Mouse (Mus musculus) limb, embryonic 12.5 days (tissue): ENCODE measurements around the gene Mea1. TPM values are rescaled to one million over a fixed set of nuclear protein-coding genes. Genes with fewer than 3 reads are reported as not detected.

ENCODE experiments used
- ATAC-seq: fragments of 200-750 bp; cut with Nextera tagmentation; 2 replicates; pipeline ENCODE4 v1.8.0; 2017; ENCODE audit warnings: low read depth, moderate TSS enrichment; ENCODE audit not compliant: insufficient number of reproducible peaks, insufficient read depth, low FRiP score, low TSS enrichment
- H3K27ac ChIP-seq: fragments of 300-500 bp; sonication (generic); 2 replicates; pipeline ENCODE4 v1.5.1; 2016; ENCODE audit warnings: mild to moderate bottlenecking, moderate library complexity
- H3K27me3 ChIP-seq: fragments of 300-500 bp; sonication (generic); 2 replicates; pipeline ENCODE4 v1.6.1; 2016; ENCODE audit warnings: mild to moderate bottlenecking, moderate library complexity
- H3K36me3 ChIP-seq: fragments of 300-500 bp; sonication (generic); 2 replicates; pipeline ENCODE4 v1.6.1; 2016; ENCODE audit warnings: mild to moderate bottlenecking, moderate library complexity
- H3K4me1 ChIP-seq: fragments of 300-500 bp; sonication (generic); replicated peaks from 2 replicates; pipeline ENCODE4 v1.6.1; 2016
- H3K4me2 ChIP-seq: fragments of 300-500 bp; sonication (generic); 2 replicates; pipeline ENCODE4 v1.6.1; 2016; ENCODE audit warnings: mild to moderate bottlenecking, moderate library complexity
- H3K4me3 ChIP-seq: fragments of 300-500 bp; sonication (generic); replicated peaks from 2 replicates; pipeline ENCODE4 v1.5.1; 2016; ENCODE audit warnings: mild to moderate bottlenecking
- H3K9ac ChIP-seq: fragments of 300-500 bp; sonication (generic); replicated peaks from 2 replicates; pipeline ENCODE4 v1.6.1; 2016; ENCODE audit warnings: mild to moderate bottlenecking, moderate library complexity
- H3K9me3 ChIP-seq: fragments of 300-500 bp; sonication (generic); 2 replicates; pipeline ENCODE4 v1.6.1; 2016; ENCODE audit warnings: mild to moderate bottlenecking, moderate library complexity
- WGBS: fragments of 180-500 bp; shearing (Covaris S2); methylation state at CpG from one replicate; pipeline ENCODE4 v1.1.7; 2016; 5-methylcytosine and 5-hydroxymethylcytosine counted together
- polyA plus RNA-seq: library from polyadenylated mRNA; unstranded; fragments of >200 nt; fragmentation: Nextera tagmentation; extraction: Ambion mirVana; gene quantifications from 2 replicates; pipeline ENCODE4 v1.2.1, GENCODE M21; 2016

Gene Mea1
- polyA plus RNA-seq, 1 experiment from 2014 or later: 137 TPM

GRCm38 (mm10) chr17:46673850-46674529, 4.6 kb upstream of the Mea1 start, which contains the start of gene Rrp36:
Rrp36 (minus strand) TSS chr17:46674352.
- Histone ChIP-seq H3K27ac (peak within 1 kb of the TSS; percentile 94), H3K9ac (peak within 1 kb of the TSS; percentile 83), H3K27me3 (no peaks in the 10 kb centered on the region), H3K4me3 (peak within 1 kb of the TSS; percentile 63), H3K4me1 (peaks cover 32% of the 10 kb centered on the region), H3K36me3 (peaks cover 66% of the 10 kb centered on the region), H3K9me3 (no peaks in the 10 kb centered on the region; the same call in 1 of the 2 replicates), H3K4me2 (peak within 1 kb of the TSS; percentile 82)
- WGBS: 1% methylated on average over 43 of the region's 43 CpGs
- peak; percentile 88 for ATAC-seq

GRCm38 (mm10) chr17:46674530-46675283, 3.9 kb upstream of the Mea1 start:
- ATAC-seq: peak; percentile 24; the same call in 1 of the 2 replicates
- no peaks in the 10 kb centered on the region for H3K9me3 ChIP-seq
- peaks cover 40% of the 10 kb centered on the region for H3K4me1 ChIP-seq
- WGBS: 20% methylated on average over 15 of the region's 15 CpGs
- peak overlapping the region; percentile 94 for H3K27ac ChIP-seq
- H3K4me3 ChIP-seq: peak overlapping the region; percentile 63
- peaks cover 61% of the 10 kb centered on the region for H3K36me3 ChIP-seq
- H3K4me2 ChIP-seq: peak overlapping the region; percentile 82
- peak overlapping the region; percentile 83 for H3K9ac ChIP-seq
- no peaks in the 10 kb centered on the region for H3K27me3 ChIP-seq

- H3K9me3 ChIP-seq: no peaks in the 10 kb centered on the region
- H3K4me2 ChIP-seq: peak overlapping the region; percentile 88
- WGBS: 61% methylated on average over 9 of the region's 9 CpGs
- H3K36me3 ChIP-seq: peaks cover 55% of the 10 kb centered on the region
- H3K4me3 ChIP-seq: peak overlapping the region; percentile 86
- peaks cover 43% of the 10 kb centered on the region for H3K4me1 ChIP-seq
- H3K27me3 ChIP-seq: no peaks in the 10 kb centered on the region
- no peak for ATAC-seq
- H3K9ac ChIP-seq: peak overlapping the region; percentile 78
- H3K27ac ChIP-seq: 0 out of 2 replicates have a peak overlapping the region, but pooled peaks have one; percentile 18
Observed at GRCm38 (mm10) chr17:46678911-46679310, 318 bp downstream of the Mea1 start.

- peak overlapping the region; percentile 78 for H3K9ac ChIP-seq
- peaks cover 35% of the 10 kb centered on the region for H3K4me1 ChIP-seq
- H3K27ac ChIP-seq: peak overlapping the region; percentile 92
- H3K36me3 ChIP-seq: peaks cover 62% of the 10 kb centered on the region
- 0 out of 2 replicates have a peak, but pooled peaks have one; percentile 1 for ATAC-seq
- H3K27me3 ChIP-seq: no peaks in the 10 kb centered on the region
- WGBS: 1% methylated on average over 34 of the region's 34 CpGs
- H3K4me2 ChIP-seq: peak overlapping the region; percentile 88
- no peaks in the 10 kb centered on the region for H3K9me3 ChIP-seq
- peak overlapping the region; percentile 86 for H3K4me3 ChIP-seq
Observed at GRCm38 (mm10) chr17:46679843-46680759, 1.5 kb downstream of the Mea1 start.

- peak within 1 kb of the TSS; percentile 86 for H3K4me3 ChIP-seq
- peak within 1 kb of the TSS; percentile 78 for H3K9ac ChIP-seq
- H3K4me1 ChIP-seq: peaks cover 31% of the 10 kb centered on the region
- ATAC-seq: peak; percentile 96
- H3K9me3 ChIP-seq: no peaks in the 10 kb centered on the region
- H3K27me3 ChIP-seq: no peaks in the 10 kb centered on the region
- peak within 1 kb of the TSS; percentile 92 for H3K27ac ChIP-seq
- WGBS: under 1% methylated on average over 49 of the region's 49 CpGs
- peak within 1 kb of the TSS; percentile 88 for H3K4me2 ChIP-seq
- peaks cover 62% of the 10 kb centered on the region for H3K36me3 ChIP-seq
Observed at GRCm38 (mm10) chr17:46680760-46681373, 2.3 kb downstream of the Mea1 start, which contains the start of gene Klhdc3. Klhdc3 (minus strand) TSS chr17:46680914.

GRCm38 (mm10) chr17:46681466-46682118, 3.0 kb downstream of the Mea1 start:
- Histone ChIP-seq H3K36me3 (peaks cover 62% of the 10 kb centered on the region), H3K9me3 (no peaks in the 10 kb centered on the region), H3K4me3 (peak overlapping the region; percentile 86), H3K27me3 (no peaks in the 10 kb centered on the region), H3K27ac (peak overlapping the region; percentile 76), H3K4me1 (peaks cover 31% of the 10 kb centered on the region), H3K4me2 (peak overlapping the region; percentile 88), H3K9ac (peak overlapping the region; percentile 63)
- ATAC-seq: no peak
- 25% methylated on average over 12 of the region's 12 CpGs for WGBS

- no peaks in the 10 kb centered on the region for H3K9me3 ChIP-seq
- H3K36me3 ChIP-seq: peaks cover 62% of the 10 kb centered on the region
- no peak overlapping the region for H3K27ac ChIP-seq
- no peak overlapping the region for H3K4me2 ChIP-seq
- no peaks in the 10 kb centered on the region for H3K27me3 ChIP-seq
- ATAC-seq: no peak
- WGBS: 81% methylated on average over 16 of the region's 16 CpGs
- H3K4me3 ChIP-seq: no peak overlapping the region
- H3K4me1 ChIP-seq: peaks cover 31% of the 10 kb centered on the region
- no peak overlapping the region for H3K9ac ChIP-seq
Observed at GRCm38 (mm10) chr17:46682654-46683389, 4.2 kb downstream of the Mea1 start.

GRCm38 (mm10) chr17:46685913-46686312, 7.3 kb downstream of the Mea1 start:
- H3K27ac ChIP-seq: no peak overlapping the region
- no peaks in the 10 kb centered on the region for H3K27me3 ChIP-seq
- H3K4me3 ChIP-seq: no peak overlapping the region
- no peak overlapping the region for H3K4me2 ChIP-seq
- no peak overlapping the region for H3K9ac ChIP-seq
- ATAC-seq: no peak
- no peaks in the 10 kb centered on the region for H3K9me3 ChIP-seq
- WGBS: 91% methylated on average over 6 of the region's 6 CpGs
- H3K36me3 ChIP-seq: peaks cover 65% of the 10 kb centered on the region
- peaks cover 12% of the 10 kb centered on the region for H3K4me1 ChIP-seq

GRCm38 (mm10) chr17:46690665-46691064, 12.1 kb downstream of the Mea1 start:
- H3K4me1 ChIP-seq: no peaks in the 10 kb centered on the region
- no peaks in the 10 kb centered on the region for H3K27me3 ChIP-seq
- no peak overlapping the region for H3K27ac ChIP-seq
- ATAC-seq: no peak
- WGBS: 96% methylated on average over 12 of the region's 12 CpGs
- no peaks in the 10 kb centered on the region for H3K9me3 ChIP-seq
- H3K9ac ChIP-seq: no peak overlapping the region
- H3K36me3 ChIP-seq: peaks cover 56% of the 10 kb centered on the region
- H3K4me3 ChIP-seq: no peak overlapping the region
- H3K4me2 ChIP-seq: no peak overlapping the region
